ENCODE assay signal across 9 mouse cellular contexts in the genomic region with DNA sequence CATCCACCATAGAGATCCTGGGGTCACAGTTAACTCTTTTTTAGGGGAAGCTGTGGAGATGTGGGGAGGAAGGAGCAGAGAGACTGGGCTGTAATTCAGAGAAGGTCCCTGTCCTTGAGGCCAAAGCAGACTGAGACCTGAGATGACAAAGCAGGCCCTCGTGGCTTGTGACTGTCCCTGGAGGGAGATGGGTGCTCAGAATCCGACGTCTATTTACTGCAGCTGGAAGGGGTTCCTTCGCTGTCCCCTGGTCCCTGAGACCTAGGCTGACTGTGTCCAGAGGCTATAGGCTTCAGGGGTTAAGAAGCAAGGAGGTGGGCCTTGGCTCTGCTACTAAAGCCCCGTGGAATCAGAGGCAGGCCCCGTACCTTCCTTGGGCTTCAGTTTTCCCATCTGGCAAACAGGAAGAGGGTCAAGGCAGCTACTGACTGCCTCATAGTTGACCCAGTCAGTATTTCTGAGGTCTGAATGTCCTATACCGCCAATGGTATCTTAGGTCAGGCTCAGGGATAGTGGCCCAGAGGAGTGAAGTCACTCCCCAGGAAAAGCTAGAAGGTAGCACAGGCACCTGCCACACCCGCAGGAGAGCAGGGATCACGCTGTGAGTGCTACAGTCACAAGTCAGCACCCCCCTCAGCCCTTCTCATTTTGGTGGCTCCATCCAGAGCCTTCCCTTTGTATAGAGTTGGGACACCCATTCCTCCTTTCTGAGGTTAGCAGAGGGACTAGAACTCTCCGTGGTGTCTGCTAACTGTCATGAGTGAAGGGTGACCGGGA.
DNase-seq lines count a peak whose midpoint lies in the region; ATAC-seq and TF ChIP-seq lines count a peak whose summit lies in the region.
"Had no signal": no experiment of that assay in that cellular context is flagged by ENCODE, and none has a peak within 500 bp of the region (broad histone marks: within the 10 kb centered on the region; RNA-seq: fewer than 3 reads in every experiment).

No protein-coding gene starts in this region.

- TF ChIP-seq CTCF in thymus, adult 2 months (IDR thresholded peaks at IDR 0.05; ENCODE audit: borderline replicate concordance, control insufficient read depth, extremely low read depth, insufficient read depth, low read length, poor library complexity) = no peak

- peak overlapping the region; percentile 61 for H3K4me3 ChIP-seq in embryonic facial prominence, embryonic 10.5 days
- H3K4me3 ChIP-seq in hindbrain, embryonic 11.5 days (ENCODE audit: low read depth, low read length) = no peak overlapping the region
- no peak overlapping the region for H3K4me3 ChIP-seq in midbrain, embryonic 11.5 days (ENCODE audit: low read depth, low read length)
- H3K4me3 ChIP-seq in thymus, adult 2 months (ENCODE audit: control insufficient read depth, insufficient read depth, low read length) = no peak overlapping the region

- 27% methylated on average over 11 of the region's 11 CpGs for WGBS in embryonic facial prominence, embryonic 10.5 days
- WGBS in hindbrain, embryonic 11.5 days = 23% methylated on average over 11 of the region's 11 CpGs
- 20% methylated on average over 11 of the region's 11 CpGs for WGBS in midbrain, embryonic 11.5 days
- 69% methylated on average over 11 of the region's 11 CpGs for WGBS in thymus, adult 2 months

- no peak for TF ChIP-seq POLR2A in thymus, adult 2 months (IDR thresholded peaks at IDR 0.05; ENCODE audit: control insufficient read depth, extremely low read depth, insufficient read depth, low read length, poor library complexity)

- no peaks in the 10 kb centered on the region for H3K27me3 ChIP-seq in embryonic facial prominence, embryonic 10.5 days (replicated peaks; ENCODE audit: low read depth, poor library complexity, severe bottlenecking)
- no peaks in the 10 kb centered on the region for H3K27me3 ChIP-seq in hindbrain, embryonic 11.5 days (ENCODE audit: control insufficient read depth, insufficient read depth, low read length)
- no peaks in the 10 kb centered on the region for H3K27me3 ChIP-seq in midbrain, embryonic 11.5 days (ENCODE audit: control insufficient read depth, insufficient read depth, low read length)
- H3K27me3 ChIP-seq in thymus, adult 2 months (ENCODE audit: control insufficient read depth, insufficient read depth, low read length) = no peaks in the 10 kb centered on the region

- H3K36me3 ChIP-seq in embryonic facial prominence, embryonic 10.5 days (replicated peaks) = no peaks in the 10 kb centered on the region
- no peaks in the 10 kb centered on the region for H3K36me3 ChIP-seq in hindbrain, embryonic 11.5 days (ENCODE audit: control insufficient read depth, insufficient read depth, low read length)
- no peaks in the 10 kb centered on the region for H3K36me3 ChIP-seq in midbrain, embryonic 11.5 days (ENCODE audit: control insufficient read depth, insufficient read depth, low read length)
- no peaks in the 10 kb centered on the region for H3K36me3 ChIP-seq in thymus, adult 2 months (ENCODE audit: control insufficient read depth, insufficient read depth, low read length)

- H3K9ac ChIP-seq in hindbrain, embryonic 11.5 days (ENCODE audit: low read depth, low read length) = peak overlapping the region; percentile 35
- peak overlapping the region; percentile 68 for H3K9ac ChIP-seq in midbrain, embryonic 11.5 days (ENCODE audit: low read length)

- no peak overlapping the region for H3K4me2 ChIP-seq in hindbrain, embryonic 11.5 days (replicated peaks; ENCODE audit: low read depth, low read length)
- H3K4me2 ChIP-seq in midbrain, embryonic 11.5 days = 0 out of 2 replicates have a peak overlapping the region, but pooled peaks have one; percentile 13

- H3K4me1 ChIP-seq in embryonic facial prominence, embryonic 10.5 days = peaks cover 81% of the 10 kb centered on the region
- peaks cover 39% of the 10 kb centered on the region for H3K4me1 ChIP-seq in hindbrain, embryonic 11.5 days (replicated peaks; ENCODE audit: control insufficient read depth, insufficient read depth, low read length)
- peaks cover 52% of the 10 kb centered on the region for H3K4me1 ChIP-seq in midbrain, embryonic 11.5 days (ENCODE audit: control insufficient read depth, insufficient read depth, low read length)
- H3K4me1 ChIP-seq in thymus, adult 2 months (replicated peaks; ENCODE audit: control insufficient read depth, insufficient read depth, low read length) = peaks cover 48% of the 10 kb centered on the region

- H3K9me3 ChIP-seq in embryonic facial prominence, embryonic 10.5 days = no peaks in the 10 kb centered on the region
- H3K9me3 ChIP-seq in hindbrain, embryonic 11.5 days (ENCODE audit: control insufficient read depth, low read length) = no peaks in the 10 kb centered on the region
- H3K9me3 ChIP-seq in midbrain, embryonic 11.5 days (ENCODE audit: control insufficient read depth, low read length) = no peaks in the 10 kb centered on the region

- H3K27ac ChIP-seq in embryonic facial prominence, embryonic 10.5 days (replicated peaks) = peak overlapping the region; percentile 98
- H3K27ac ChIP-seq in hindbrain, embryonic 11.5 days (ENCODE audit: low read depth, low read length) = peak overlapping the region; percentile 95
- peak overlapping the region; percentile 99 for H3K27ac ChIP-seq in midbrain, embryonic 11.5 days (ENCODE audit: low read depth, low read length)
- no peak overlapping the region for H3K27ac ChIP-seq in thymus, adult 2 months (ENCODE audit: control insufficient read depth, insufficient read depth, low read length)

- ATAC-seq in hindbrain, embryonic 11.5 days (ENCODE audit: low FRiP score) = no peak
- ATAC-seq in midbrain, embryonic 11.5 days (ENCODE audit: low FRiP score) = no peak
- ATAC-seq: CD4-positive, CD25-positive, alpha-beta regulatory T cell, adult 4 months had no signal

- peak; percentile 95 for DNase-seq in heart, adult 11 months
- no peak for DNase-seq in heart, postnatal 4 days
- no peak for DNase-seq in embryonic facial prominence, embryonic 10.5 days (ENCODE audit: low spot score)
- no peak for DNase-seq in hindbrain, embryonic 11.5 days (ENCODE audit: low spot score)
- peak; percentile 93 for DNase-seq in midbrain, embryonic 11.5 days (ENCODE audit: low spot score, missing footprints)
- DNase-seq in thymus, postnatal 25 days = no peak
- DNase-seq in thymus, adult 2 months = no peak
- no peak for DNase-seq in left cerebral cortex, postnatal 4 days

- intact Hi-C loops in left cerebral cortex, postnatal 4 days (cut with DNase I) = no loop called here

Comparison
In these comparisons a context has a peak if more than half of its experiments do, and no peak if none do; other contexts are left out.
1. DNase-seq: peak in heart, adult 11 months (single experiment) and midbrain, embryonic 11.5 days (single experiment); none in heart, postnatal 4 days (single experiment), embryonic facial prominence, embryonic 10.5 days (single experiment), hindbrain, embryonic 11.5 days (single experiment), thymus, postnatal 25 days (single experiment), thymus, adult 2 months (single experiment) and left cerebral cortex, postnatal 4 days (single experiment).